Mouse (Mus musculus) megakaryocyte-erythroid progenitor cell, adult 5-6 weeks (primary cell): Measurements from ENCODE around the gene Pelp1. TPM values are rescaled to one million over a fixed set of nuclear protein-coding genes. Genes with fewer than 3 reads are reported as not detected.

Experiments used
- ATAC-seq: replicated peaks from 2 replicates; pipeline ENCODE4 v1.8.0; 2016; ENCODE audit warnings: mild to moderate bottlenecking, inconsistent platforms; ENCODE audit not compliant: severe bottlenecking, poor library complexity, low FRiP score, low TSS enrichment
- total RNA-seq, 2 experiments: library from RNA; stranded (forward) in 1 of 2; stranded (reverse) in 1 of 2; fragments of 200-1000, 215-1000 nt in 1 of 2; fragments of >200 nt in 1 of 2; fragmentation: Nextera tagmentation in 1 of 2; gene quantifications; 2 replicates each; pipeline ENCODE4 v1.2.3; 2014 to 2017

Pelp1 gene
- total RNA-seq, 2 experiments from 2014 or later, result 12.9 to 55.9 TPM

- ATAC-seq, result no peak
Measured at GRCm38 (mm10) chr11:70348630-70349029, 61.2 kb downstream of the Pelp1 start.

- ATAC-seq, result no peak
Measured at GRCm38 (mm10) chr11:70347861-70348260, 62.0 kb downstream of the Pelp1 start.

- no peak for ATAC-seq
Measured at GRCm38 (mm10) chr11:70345546-70345945, 64.3 kb downstream of the Pelp1 start.

GRCm38 (mm10) chr11:70345061-70345460, 64.8 kb downstream of the Pelp1 start:
- ATAC-seq, result no peak

Other genes with a start within 250 kb of the Pelp1 start
- gene Slc16a11, start 197.3 kb downstream of the Pelp1 start, total RNA-seq (2014; fragmentation: Nextera tagmentation), result not detected in 2 replicates
- not detected in 2 replicates for gene Slc16a11, start 197.3 kb downstream of the Pelp1 start, total RNA-seq (2017)
- 2.4 and 3.1 TPM in 2 replicates for gene Slc16a13, start 189.0 kb downstream of the Pelp1 start, total RNA-seq (2014; fragmentation: Nextera tagmentation)
- gene Slc16a13, start 189.0 kb downstream of the Pelp1 start, total RNA-seq (2017), result 0.19 and 4.7 TPM in 2 replicates
- gene Bcl6b, start 180.2 kb downstream of the Pelp1 start, total RNA-seq (2014; fragmentation: Nextera tagmentation), result 0.28 and 0.62 TPM in 2 replicates
- gene Bcl6b, start 180.2 kb downstream of the Pelp1 start, total RNA-seq (2017), result not detected in 2 replicates
- 71.3 and 71.6 TPM in 2 replicates for gene 0610010K14Rik, start 172.1 kb downstream of the Pelp1 start, total RNA-seq (2014; fragmentation: Nextera tagmentation)
- gene 0610010K14Rik, start 172.1 kb downstream of the Pelp1 start, total RNA-seq (2017), result 17.9 and 45.7 TPM in 2 replicates
- gene Gm21988, start 170.2 kb downstream of the Pelp1 start, total RNA-seq (2014; fragmentation: Nextera tagmentation), result 5.4 and 9.6 TPM in 2 replicates
- 0.33 and 0.91 TPM in 2 replicates for gene Gm21988, start 170.2 kb downstream of the Pelp1 start, total RNA-seq (2017)
- gene Rnasek, start 170.2 kb downstream of the Pelp1 start, total RNA-seq (2014; fragmentation: Nextera tagmentation), result 109 and 125 TPM in 2 replicates
- 19.7 and 27.5 TPM in 2 replicates for gene Rnasek, start 170.2 kb downstream of the Pelp1 start, total RNA-seq (2017)
- gene Alox12, start 154.7 kb downstream of the Pelp1 start, total RNA-seq (2014; fragmentation: Nextera tagmentation), result 0.48 TPM in 1 of 2 replicates, not detected in the other
- gene Alox12, start 154.7 kb downstream of the Pelp1 start, total RNA-seq (2017), result 0.11 and 0.42 TPM in 2 replicates
- gene Alox12e, start 87.4 kb downstream of the Pelp1 start, total RNA-seq (2014; fragmentation: Nextera tagmentation), result not detected in 2 replicates
- not detected in 2 replicates for gene Alox12e, start 87.4 kb downstream of the Pelp1 start, total RNA-seq (2017)
- not detected in 2 replicates for gene Alox15, start 58.0 kb downstream of the Pelp1 start, total RNA-seq (2014; fragmentation: Nextera tagmentation)
- gene Alox15, start 58.0 kb downstream of the Pelp1 start, total RNA-seq (2017), result not detected in 2 replicates
- gene Arrb2, start 22.6 kb upstream of the Pelp1 start, total RNA-seq (2014; fragmentation: Nextera tagmentation), result 41.8 and 43.2 TPM in 2 replicates
- 21.7 and 32.6 TPM in 2 replicates for gene Arrb2, start 22.6 kb upstream of the Pelp1 start, total RNA-seq (2017)
- 25.5 and 34.8 TPM in 2 replicates for gene Med11, start 41.9 kb upstream of the Pelp1 start, total RNA-seq (2014; fragmentation: Nextera tagmentation)
- gene Med11, start 41.9 kb upstream of the Pelp1 start, total RNA-seq (2017), result 38.6 and 46.5 TPM in 2 replicates
- gene Zmynd15, start 49.4 kb upstream of the Pelp1 start, total RNA-seq (2014; fragmentation: Nextera tagmentation), result 0.30 and 0.94 TPM in 2 replicates
- not detected in 2 replicates for gene Zmynd15, start 49.4 kb upstream of the Pelp1 start, total RNA-seq (2017)
- 0.99 TPM in 1 of 2 replicates, not detected in the other for gene Cxcl16, start 50.0 kb upstream of the Pelp1 start, total RNA-seq (2014; fragmentation: Nextera tagmentation)
- 0.08 TPM in 1 of 2 replicates, not detected in the other for gene Cxcl16, start 50.0 kb upstream of the Pelp1 start, total RNA-seq (2017)
- gene Tm4sf5, start 95.2 kb upstream of the Pelp1 start, total RNA-seq (2014; fragmentation: Nextera tagmentation), result not detected in 2 replicates
- gene Tm4sf5, start 95.2 kb upstream of the Pelp1 start, total RNA-seq (2017), result not detected in 2 replicates
- not detected in 2 replicates for gene Vmo1, start 104.6 kb upstream of the Pelp1 start, total RNA-seq (2014; fragmentation: Nextera tagmentation)
- not detected in 2 replicates for gene Vmo1, start 104.6 kb upstream of the Pelp1 start, total RNA-seq (2017)
- gene Gltpd2, start 109.2 kb upstream of the Pelp1 start, total RNA-seq (2014; fragmentation: Nextera tagmentation), result not detected in 2 replicates
- not detected in 2 replicates for gene Gltpd2, start 109.2 kb upstream of the Pelp1 start, total RNA-seq (2017)
- 299 and 333 TPM in 2 replicates for gene Psmb6, start 115.3 kb upstream of the Pelp1 start, total RNA-seq (2014; fragmentation: Nextera tagmentation)
- 225 and 305 TPM in 2 replicates for gene Psmb6, start 115.3 kb upstream of the Pelp1 start, total RNA-seq (2017)
- gene Gm40193, start 122.9 kb upstream of the Pelp1 start, total RNA-seq (2014; fragmentation: Nextera tagmentation), result not detected in 2 replicates
- gene Gm40193, start 122.9 kb upstream of the Pelp1 start, total RNA-seq (2017), result not detected in 2 replicates
- not detected in 2 replicates for gene Pld2, start 130.0 kb upstream of the Pelp1 start, total RNA-seq (2014; fragmentation: Nextera tagmentation)
- gene Pld2, start 130.0 kb upstream of the Pelp1 start, total RNA-seq (2017), result 0.47 TPM in 1 of 2 replicates, not detected in the other
- 44.7 and 61.0 TPM in 2 replicates for gene Mink1, start 152.8 kb upstream of the Pelp1 start, total RNA-seq (2014; fragmentation: Nextera tagmentation)
- gene Mink1, start 152.8 kb upstream of the Pelp1 start, total RNA-seq (2017), result 18.2 and 19.8 TPM in 2 replicates
- gene 4930544D05Rik, start 205.8 kb upstream of the Pelp1 start, total RNA-seq (2014; fragmentation: Nextera tagmentation), result not detected in 2 replicates
- gene 4930544D05Rik, start 205.8 kb upstream of the Pelp1 start, total RNA-seq (2017), result not detected in 2 replicates
- 3.0 TPM in 1 of 2 replicates, not detected in the other for gene Chrne, start 209.2 kb upstream of the Pelp1 start, total RNA-seq (2014; fragmentation: Nextera tagmentation)
- gene Chrne, start 209.2 kb upstream of the Pelp1 start, total RNA-seq (2017), result not detected in 2 replicates
- gene Gp1ba, start 229.1 kb upstream of the Pelp1 start, total RNA-seq (2014; fragmentation: Nextera tagmentation), result 3.6 and 10.4 TPM in 2 replicates
- 0.50 and 0.85 TPM in 2 replicates for gene Gp1ba, start 229.1 kb upstream of the Pelp1 start, total RNA-seq (2017)
- 92.8 and 95.5 TPM in 2 replicates for gene Rnf167, start 237.2 kb upstream of the Pelp1 start, total RNA-seq (2014; fragmentation: Nextera tagmentation)
- gene Rnf167, start 237.2 kb upstream of the Pelp1 start, total RNA-seq (2017), result 42.3 and 53.4 TPM in 2 replicates
- 62.3 and 63.1 TPM in 2 replicates for gene Slc25a11, start 237.4 kb upstream of the Pelp1 start, total RNA-seq (2014; fragmentation: Nextera tagmentation)
- 33.1 and 36.2 TPM in 2 replicates for gene Slc25a11, start 237.4 kb upstream of the Pelp1 start, total RNA-seq (2017)
- gene Pfn1, start 244.6 kb upstream of the Pelp1 start, total RNA-seq (2014; fragmentation: Nextera tagmentation), result 1,236 and 1,373 TPM in 2 replicates
- 377 and 675 TPM in 2 replicates for gene Pfn1, start 244.6 kb upstream of the Pelp1 start, total RNA-seq (2017)
- 16.7 and 33.7 TPM in 2 replicates for gene Eno3, start 247.2 kb upstream of the Pelp1 start, total RNA-seq (2014; fragmentation: Nextera tagmentation)
- gene Eno3, start 247.2 kb upstream of the Pelp1 start, total RNA-seq (2017), result 8.4 and 16.5 TPM in 2 replicates